Mouse (Mus musculus) heart, embryonic 12.5 days (tissue): Measurements from ENCODE around the gene Dus1l. TPM values are rescaled to one million over a fixed set of nuclear protein-coding genes. Genes with fewer than 3 reads are reported as not detected.
"Not testable (repeated sequence)": the region's sequence is repeated elsewhere in the genome, so short reads cannot be mapped to it uniquely, and the experiment has no call there.

ENCODE experiments used
- ATAC-seq: fragments of 200-750 bp; cut with Nextera tagmentation; 2 replicates; pipeline ENCODE4 v1.8.0; 2017; ENCODE audit warnings: moderate TSS enrichment, moderate library complexity; ENCODE audit not compliant: insufficient number of reproducible peaks, low FRiP score
- H3K27ac ChIP-seq: fragments of 300-500 bp; sonication (generic); 2 replicates; pipeline ENCODE4 v1.5.1; 2016; ENCODE audit warnings: mild to moderate bottlenecking, moderate library complexity; ENCODE audit not compliant: poor library complexity, severe bottlenecking
- H3K27me3 ChIP-seq: fragments of 300-500 bp; sonication (generic); replicated peaks from 2 replicates; pipeline ENCODE4 v1.6.1; 2016; ENCODE audit warnings: mild to moderate bottlenecking, moderate library complexity
- H3K36me3 ChIP-seq: fragments of 300-500 bp; sonication (generic); 2 replicates; pipeline ENCODE4 v1.6.1; 2016; ENCODE audit warnings: mild to moderate bottlenecking, moderate library complexity
- H3K4me1 ChIP-seq: fragments of 300-500 bp; sonication (generic); replicated peaks from 2 replicates; pipeline ENCODE4 v1.6.1; 2016; ENCODE audit warnings: mild to moderate bottlenecking
- H3K4me2 ChIP-seq: fragments of 300-500 bp; sonication (generic); 2 replicates; pipeline ENCODE4 v1.6.1; 2016; ENCODE audit warnings: mild to moderate bottlenecking, moderate library complexity
- H3K4me3 ChIP-seq: fragments of 300-500 bp; sonication (generic); 2 replicates; pipeline ENCODE4 v1.5.1; 2016; ENCODE audit warnings: mild to moderate bottlenecking
- H3K9ac ChIP-seq: fragments of 300-500 bp; sonication (generic); 2 replicates; pipeline ENCODE4 v1.6.1; 2016; ENCODE audit warnings: mild to moderate bottlenecking, moderate library complexity
- H3K9me3 ChIP-seq: fragments of 300-500 bp; sonication (generic); replicated peaks from 2 replicates; pipeline ENCODE4 v1.6.1; 2016; ENCODE audit warnings: mild to moderate bottlenecking, moderate library complexity
- WGBS: fragments of 180-500 bp; shearing (Covaris S2); methylation state at CpG from one replicate; pipeline ENCODE4 v1.1.7; 2016; 5-methylcytosine and 5-hydroxymethylcytosine counted together
- polyA plus RNA-seq: library from polyadenylated mRNA; unstranded; fragments of >200 nt; fragmentation: Nextera tagmentation; extraction: Ambion mirVana; gene quantifications from 2 replicates; pipeline ENCODE4 v1.2.1, GENCODE M21; 2016

Gene Dus1l
- 48.0 and 48.3 TPM in 2 replicates for polyA plus RNA-seq

GRCm38 (mm10) chr11:120795756-120796613 is at the start of gene Dus1l:
Gene Dus1l (minus strand): TSS chr11:120796403.
- H3K9ac ChIP-seq, result peak within 1 kb of the TSS; percentile 96
- H3K27me3 ChIP-seq, result no peaks in the 10 kb centered on the region
- peak; percentile 91 for ATAC-seq
- peaks cover 22% of the 10 kb centered on the region for H3K4me1 ChIP-seq
- H3K27ac ChIP-seq, result peak within 1 kb of the TSS; percentile 72
- H3K4me3 ChIP-seq, result peak within 1 kb of the TSS; percentile 83
- WGBS, result 1% methylated on average over 59 of the region's 59 CpGs
- H3K9me3 ChIP-seq, result no peaks in the 10 kb centered on the region
- H3K4me2 ChIP-seq, result peak within 1 kb of the TSS; percentile 94
- H3K36me3 ChIP-seq, result peaks cover 40% of the 10 kb centered on the region

- Histone ChIP-seq H3K27me3 (no peaks in the 10 kb centered on the region), H3K27ac (no peak overlapping the region), H3K9me3 (no peaks in the 10 kb centered on the region), H3K9ac (no peak overlapping the region), H3K4me3 (no peak overlapping the region), H3K4me1 (peaks cover 4% of the 10 kb centered on the region), H3K36me3 (no peaks in the 10 kb centered on the region), H3K4me2 (no peak overlapping the region)
- no peak for ATAC-seq
- 86% methylated on average over 4 of the region's 4 CpGs for WGBS
Measured at GRCm38 (mm10) chr11:120844329-120844728, 48.1 kb upstream of the Dus1l start.

GRCm38 (mm10) chr11:120833555-120834280 is 37.5 kb upstream of the Dus1l start:
- 40% methylated on average over 8 of the region's 8 CpGs for WGBS
- Histone ChIP-seq H3K9ac (no peak overlapping the region), H3K4me2 (peak overlapping the region; percentile 9; the same call in 1 of the 2 replicates), H3K4me3 (no peak overlapping the region), H3K27ac (peak overlapping the region; percentile 26; the same call in 1 of the 2 replicates), H3K4me1 (peaks cover 25% of the 10 kb centered on the region), H3K36me3 (no peaks in the 10 kb centered on the region), H3K27me3 (no peaks in the 10 kb centered on the region), H3K9me3 (no peaks in the 10 kb centered on the region)
- no peak; the same call in 1 of the 2 replicates for ATAC-seq

GRCm38 (mm10) chr11:120832962-120833361 is 36.8 kb upstream of the Dus1l start:
- 85% methylated on average over 5 of the region's 5 CpGs for WGBS
- peaks cover 26% of the 10 kb centered on the region for H3K4me1 ChIP-seq
- ATAC-seq, H3K27me3 ChIP-seq, H3K9ac ChIP-seq, H3K27ac ChIP-seq, H3K4me2 ChIP-seq, H3K4me3 ChIP-seq, H3K9me3 ChIP-seq, H3K36me3 ChIP-seq: not testable (repeated sequence)

- Histone ChIP-seq H3K9me3 (no peaks in the 10 kb centered on the region), H3K4me2 (no peak overlapping the region), H3K4me3 (no peak overlapping the region), H3K36me3 (no peaks in the 10 kb centered on the region), H3K27ac (no peak overlapping the region), H3K4me1 (peaks cover 26% of the 10 kb centered on the region), H3K27me3 (no peaks in the 10 kb centered on the region), H3K9ac (no peak overlapping the region)
- 76% methylated on average over 3 of the region's 3 CpGs for WGBS
- no peak for ATAC-seq
Measured at GRCm38 (mm10) chr11:120831659-120832440, 35.6 kb upstream of the Dus1l start.

- peaks cover 32% of the 10 kb centered on the region for H3K4me1 ChIP-seq
- 86% methylated on average over 12 of the region's 12 CpGs for WGBS
- no peak overlapping the region for H3K4me2 ChIP-seq
- H3K9ac ChIP-seq, result no peak overlapping the region
- no peak overlapping the region for H3K27ac ChIP-seq
- H3K27me3 ChIP-seq, result no peaks in the 10 kb centered on the region
- H3K9me3 ChIP-seq, result no peaks in the 10 kb centered on the region
- no peak for ATAC-seq
- no peaks in the 10 kb centered on the region for H3K36me3 ChIP-seq
- H3K4me3 ChIP-seq, result no peak overlapping the region
Measured at GRCm38 (mm10) chr11:120830686-120831085, 34.5 kb upstream of the Dus1l start.

- no peak for ATAC-seq
Measured at GRCm38 (mm10) chr11:120829757-120830532, 33.7 kb upstream of the Dus1l start.

GRCm38 (mm10) chr11:120828416-120828815 is 32.2 kb upstream of the Dus1l start:
- Histone ChIP-seq H3K4me3 (no peak overlapping the region), H3K27me3 (no peaks in the 10 kb centered on the region), H3K36me3 (no peaks in the 10 kb centered on the region), H3K4me1 (peaks cover 32% of the 10 kb centered on the region), H3K9me3 (no peaks in the 10 kb centered on the region), H3K27ac (no peak overlapping the region), H3K9ac (no peak overlapping the region), H3K4me2 (no peak overlapping the region)
- WGBS, result 69% methylated on average over 4 of the region's 4 CpGs
- no peak for ATAC-seq

More at GRCm38 (mm10) chr11:120829757-120830532, 33.7 kb upstream of the Dus1l start:
- no peak overlapping the region for H3K4me3 ChIP-seq
- no peak overlapping the region for H3K9ac ChIP-seq
- 85% methylated on average over 10 of the region's 10 CpGs for WGBS
- H3K36me3 ChIP-seq, result no peaks in the 10 kb centered on the region
- H3K9me3 ChIP-seq, result no peaks in the 10 kb centered on the region
- no peak overlapping the region for H3K4me2 ChIP-seq
- peaks cover 40% of the 10 kb centered on the region for H3K4me1 ChIP-seq
- no peak overlapping the region for H3K27ac ChIP-seq
- H3K27me3 ChIP-seq, result no peaks in the 10 kb centered on the region

- no peaks in the 10 kb centered on the region for H3K9me3 ChIP-seq
- WGBS, result 83% methylated on average over 8 of the region's 8 CpGs
- ATAC-seq, result no peak
- no peak overlapping the region for H3K4me3 ChIP-seq
- H3K27ac ChIP-seq, result no peak overlapping the region; the same call in 1 of the 2 replicates
- peaks cover 47% of the 10 kb centered on the region for H3K4me1 ChIP-seq
- H3K4me2 ChIP-seq, result no peak overlapping the region
- H3K27me3 ChIP-seq, result no peaks in the 10 kb centered on the region
- H3K36me3 ChIP-seq, result peaks cover 11% of the 10 kb centered on the region
- H3K9ac ChIP-seq, result no peak overlapping the region
Measured at GRCm38 (mm10) chr11:120826016-120826953, 30.1 kb upstream of the Dus1l start.
